Mouse (Mus musculus) layer of hippocampus, adult 9-10 months (tissue): ENCODE data around the gene Gm49510.

ENCODE experiments used
- DNase-seq: peaks from one replicate; pipeline ENCODE4 v3.0.0; 2022; ENCODE audit warnings: low spot score

The Gm49510 gene

GRCm38 (mm10) chr15:78947657-78948056 is 48.2 kb downstream of the Gm49510 start, which contains the start of gene Triobp:
Gene Triobp, plus strand, starts transcription at chr15:78947724.
- DNase-seq, result no peak

- DNase-seq, result no peak
Measured at GRCm38 (mm10) chr15:78948152-78948725, 48.8 kb downstream of the Gm49510 start.

- no peak for DNase-seq
Measured at GRCm38 (mm10) chr15:78948883-78949282, 49.4 kb downstream of the Gm49510 start.

- DNase-seq, result no peak
Measured at GRCm38 (mm10) chr15:78955663-78956062, 56.2 kb downstream of the Gm49510 start.

GRCm38 (mm10) chr15:78956351-78956750 is 56.9 kb downstream of the Gm49510 start:
- DNase-seq, result no peak

- no peak for DNase-seq
Measured at GRCm38 (mm10) chr15:78957021-78957420, 57.6 kb downstream of the Gm49510 start.

- no peak for DNase-seq
Measured at GRCm38 (mm10) chr15:78959537-78959936, 60.1 kb downstream of the Gm49510 start.

- DNase-seq, result no peak
Measured at GRCm38 (mm10) chr15:78960088-78960487, 60.6 kb downstream of the Gm49510 start.

GRCm38 (mm10) chr15:78962885-78963284 is 63.4 kb downstream of the Gm49510 start:
- DNase-seq, result no peak
